Mouse (Mus musculus) hindbrain, embryonic 11.5 days (tissue): ENCODE measurements around the gene Myo18b. TPM values are rescaled to one million over a fixed set of nuclear protein-coding genes. Genes with fewer than 3 reads are reported as not detected.

Experiments used
- ATAC-seq: fragments of 200-750 bp; cut with Nextera tagmentation; 2 replicates; pipeline ENCODE4 v1.8.0; 2017; ENCODE audit warnings: mild to moderate bottlenecking, moderate TSS enrichment, moderate library complexity; ENCODE audit not compliant: low FRiP score
- DNase-seq: peaks from one replicate; pipeline ENCODE4 v3.0.0-alpha.2; 2015; ENCODE audit warnings: low spot score
- H3K27ac ChIP-seq: fragments of 300-500 bp; sonication (generic); 2 replicates; pipeline ENCODE4 v1.5.1; 2014; ENCODE audit warnings: mild to moderate bottlenecking, low read depth, low read length
- H3K27me3 ChIP-seq: fragments of 300-500 bp; sonication (generic); 2 replicates; pipeline ENCODE4 v1.6.1; 2014; ENCODE audit warnings: mild to moderate bottlenecking, low read length, moderate library complexity, mixed read lengths; ENCODE audit not compliant: control insufficient read depth, insufficient read depth
- H3K36me3 ChIP-seq: fragments of 300-500 bp; sonication (generic); 2 replicates; pipeline ENCODE4 v1.6.1; 2014; ENCODE audit warnings: mild to moderate bottlenecking, low read length, moderate library complexity, mixed read lengths; ENCODE audit not compliant: control insufficient read depth, insufficient read depth
- H3K4me1 ChIP-seq: fragments of 300-500 bp; sonication (generic); replicated peaks from 2 replicates; pipeline ENCODE4 v1.6.1; 2014; ENCODE audit warnings: low read length, mixed read lengths; ENCODE audit not compliant: control insufficient read depth, insufficient read depth
- H3K4me2 ChIP-seq: fragments of 300-500 bp; sonication (generic); replicated peaks from 2 replicates; pipeline ENCODE4 v1.6.1; 2014; ENCODE audit warnings: mild to moderate bottlenecking, low read depth, low read length
- H3K4me3 ChIP-seq: fragments of 300-500 bp; sonication (generic); 2 replicates; pipeline ENCODE4 v1.5.1; 2014; ENCODE audit warnings: low read depth, low read length
- H3K9ac ChIP-seq: fragments of 300-500 bp; sonication (generic); 2 replicates; pipeline ENCODE4 v1.6.1; 2014; ENCODE audit warnings: low read depth, low read length
- H3K9me3 ChIP-seq: fragments of 300-500 bp; sonication (generic); 2 replicates; pipeline ENCODE4 v1.6.1; 2016; ENCODE audit warnings: low read length; ENCODE audit not compliant: control insufficient read depth
- WGBS: fragments of 180-500 bp; shearing (Covaris S2); extraction: QIAGEN DNeasy Blood & Tissue Kit; methylation state at CpG from one replicate; pipeline ENCODE4 v1.1.7; 2014; 5-methylcytosine and 5-hydroxymethylcytosine counted together
- polyA plus RNA-seq: library from polyadenylated mRNA; unstranded; fragments of >200 nt; fragmentation: Nextera tagmentation; extraction: Ambion mirVana; gene quantifications from 2 replicates; pipeline ENCODE4 v1.2.1, GENCODE M21; 2014

The Myo18b gene
- polyA plus RNA-seq, 1 experiment from 2014 or later: 0.68 TPM

- Histone ChIP-seq H3K27me3 (no peaks in the 10 kb centered on the region), H3K27ac (no peak overlapping the region), H3K4me1 (peaks cover 6% of the 10 kb centered on the region; the same call in 1 of the 2 replicates), H3K4me3 (no peak overlapping the region), H3K4me2 (no peak overlapping the region), H3K9me3 (no peaks in the 10 kb centered on the region), H3K36me3 (no peaks in the 10 kb centered on the region), H3K9ac (no peak overlapping the region)
- ATAC-seq (no peak), DNase-seq (no peak)
Observed at GRCm38 (mm10) chr5:112641770-112642169, 254.4 kb downstream of the Myo18b start.

DNA sequence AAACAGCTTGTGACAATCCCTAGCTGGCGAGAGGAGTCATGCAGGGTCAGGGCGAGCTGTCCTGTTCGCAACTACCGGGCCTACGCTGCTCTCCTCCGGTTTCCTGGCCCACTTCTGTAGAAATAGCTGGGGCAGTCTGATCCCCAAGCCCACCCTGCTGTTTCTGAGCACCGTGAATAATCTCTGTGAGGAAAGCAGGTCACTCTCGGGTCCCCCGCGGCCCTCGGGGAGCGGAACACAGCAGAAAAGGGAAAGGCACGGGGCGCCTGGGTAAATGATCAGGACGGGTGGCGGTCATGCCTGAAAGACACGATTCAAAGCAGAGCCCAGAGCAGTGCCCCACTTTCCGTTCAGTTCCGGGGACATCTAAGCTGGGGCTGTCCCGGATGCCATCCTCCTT lies 255.0 kb downstream of the Myo18b start:
- H3K4me3 ChIP-seq: no peak overlapping the region
- 10% methylated on average over 20 of the region's 20 CpGs for WGBS
- H3K36me3 ChIP-seq: no peaks in the 10 kb centered on the region
- no peaks in the 10 kb centered on the region for H3K9me3 ChIP-seq
- no peak for ATAC-seq
- peaks cover 6% of the 10 kb centered on the region; the same call in 1 of the 2 replicates for H3K4me1 ChIP-seq
- H3K27ac ChIP-seq: no peak overlapping the region
- no peaks in the 10 kb centered on the region for H3K27me3 ChIP-seq
- DNase-seq: no peak
- H3K9ac ChIP-seq: peak overlapping the region; percentile 34; the same call in 1 of the 2 replicates
- H3K4me2 ChIP-seq: peak overlapping the region; percentile 11; the same call in 1 of the 2 replicates

DNA sequence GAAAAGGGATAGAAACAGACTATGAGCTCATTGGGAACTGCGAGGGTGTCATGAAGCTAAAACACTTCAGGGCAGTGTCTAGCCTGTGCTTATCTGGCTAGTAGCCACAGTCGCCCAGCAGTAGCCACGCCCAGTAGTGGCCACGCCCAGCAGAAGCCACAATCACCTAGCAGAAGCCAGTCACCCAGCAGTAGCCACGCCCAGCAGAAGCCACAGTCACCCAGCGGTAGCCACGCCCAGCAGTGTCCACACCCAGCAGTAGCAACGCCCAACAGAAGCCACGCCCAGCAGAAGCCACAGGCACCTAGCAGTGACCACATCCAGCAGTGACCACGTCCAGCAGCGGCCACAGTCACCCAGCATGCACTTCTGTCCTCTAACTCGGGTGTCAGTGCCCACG lies 255.5 kb downstream of the Myo18b start:
- DNase-seq: peak; percentile 53
- Histone ChIP-seq H3K27me3 (no peaks in the 10 kb centered on the region), H3K4me1 (peaks cover 6% of the 10 kb centered on the region; the same call in 1 of the 2 replicates), H3K9me3 (no peaks in the 10 kb centered on the region), H3K27ac (no peak overlapping the region), H3K4me2 (no peak overlapping the region), H3K9ac (no peak overlapping the region), H3K36me3 (no peaks in the 10 kb centered on the region), H3K4me3 (no peak overlapping the region)
- 0 out of 2 replicates have a peak, but pooled peaks have one; percentile 29 for ATAC-seq
- 16% methylated on average over 13 of the region's 13 CpGs for WGBS

Other genes starting within 250 kb of the Myo18b start
- gene Grk3, start 119.4 kb upstream of the Myo18b start, polyA plus RNA-seq: 4.4 and 5.6 TPM in 2 replicates
- gene Crybb2, start 173.8 kb upstream of the Myo18b start, polyA plus RNA-seq: not detected in 2 replicates
- gene Crybb3, start 185.2 kb upstream of the Myo18b start, polyA plus RNA-seq: 0.31 and 0.85 TPM in 2 replicates